Mouse (Mus musculus): ENCODE results near the gene Gm5114. TPM values are rescaled to one million over a fixed set of nuclear protein-coding genes. Genes with fewer than 3 reads are reported as not detected.
A peak's percentile ranks its signal among the peaks of the same experiment; 100 is the strongest.
"Not testable (repeated sequence)": the region's sequence is repeated elsewhere in the genome, so short reads cannot be mapped to it uniquely, and the experiment has no call there.

The Gm5114 gene
- polyA plus RNA-seq (2014; fragmentation: Nextera tagmentation; extraction: Ambion mirVana), result not detected in 2 replicates

DNA sequence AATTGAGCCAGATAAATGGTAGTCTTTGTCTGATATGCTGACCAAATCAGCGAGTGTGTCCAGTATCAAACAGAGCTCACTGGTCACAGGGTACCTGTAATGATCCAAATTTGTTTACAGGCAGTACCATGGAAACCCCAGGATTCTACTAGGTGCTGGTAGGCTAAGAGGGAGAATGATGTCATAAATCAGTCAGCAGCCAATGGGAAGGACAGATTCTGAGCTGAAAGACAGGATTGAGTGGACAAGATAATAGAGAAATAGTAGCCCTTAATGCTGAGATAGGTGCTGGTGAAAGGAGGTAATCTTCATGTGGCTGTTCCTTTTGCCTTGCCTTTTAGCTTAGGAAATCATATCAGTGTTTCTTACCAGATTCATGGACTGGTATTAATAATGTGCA lies at the start of gene Gm5114:
Gene Gm5114, minus strand, starts transcription at position 101 of the 400 bp plus-strand sequence.
- H3K9me3 ChIP-seq (ENCODE audit: control insufficient read depth, low read length); H3K4me2 ChIP-seq; ATAC-seq (ENCODE audit: low FRiP score); H3K27ac ChIP-seq (ENCODE audit: low read depth, low read length); H3K4me3 ChIP-seq (ENCODE audit: low read depth, low read length); H3K27me3 ChIP-seq (ENCODE audit: control insufficient read depth, insufficient read depth, low read length); H3K36me3 ChIP-seq (ENCODE audit: control insufficient read depth, insufficient read depth, low read length); H3K4me1 ChIP-seq (ENCODE audit: control insufficient read depth, insufficient read depth, low read length); DNase-seq (ENCODE audit: low spot score, missing footprints); H3K9ac ChIP-seq (ENCODE audit: low read length): not testable (repeated sequence)
- WGBS, result 58% methylated on average over 1 of the region's 1 CpGs

DNA sequence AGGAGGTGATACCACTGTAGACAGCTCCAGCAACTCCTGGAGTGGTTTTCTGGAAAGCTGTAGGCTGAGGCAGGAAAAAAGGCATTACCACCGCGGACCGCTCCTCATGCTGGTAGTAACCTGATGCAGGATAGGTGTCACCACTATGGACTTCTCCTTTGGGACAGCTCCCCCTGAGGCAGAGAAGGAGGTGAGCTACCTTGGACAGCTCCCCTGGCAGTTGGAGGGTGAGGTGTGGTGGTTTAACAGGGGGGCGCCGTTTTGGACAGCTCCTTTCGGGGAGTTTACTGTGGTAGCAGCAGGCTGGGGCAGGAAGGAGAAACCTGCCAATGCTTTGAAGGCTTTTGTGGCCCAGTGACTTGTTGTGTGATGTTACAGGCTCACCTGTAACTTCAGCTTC lies 42.8 kb upstream of the Gm5114 start:
- no peak for ATAC-seq (ENCODE audit: low FRiP score)
- H3K4me1 ChIP-seq (ENCODE audit: control insufficient read depth, insufficient read depth, low read length), result no peaks in the 10 kb centered on the region
- 39% methylated on average over 6 of the region's 6 CpGs for WGBS
- H3K36me3 ChIP-seq (ENCODE audit: control insufficient read depth, insufficient read depth, low read length), result no peaks in the 10 kb centered on the region
- H3K9ac ChIP-seq (ENCODE audit: low read length), result no peak overlapping the region
- no peak overlapping the region for H3K4me3 ChIP-seq (ENCODE audit: low read depth, low read length)
- H3K27ac ChIP-seq (ENCODE audit: low read depth, low read length), result no peak overlapping the region
- DNase-seq (ENCODE audit: low spot score, missing footprints), result no peak
- no peak overlapping the region for H3K4me2 ChIP-seq
- no peaks in the 10 kb centered on the region for H3K9me3 ChIP-seq (ENCODE audit: control insufficient read depth, low read length)
- H3K27me3 ChIP-seq (ENCODE audit: control insufficient read depth, insufficient read depth, low read length), result no peaks in the 10 kb centered on the region

DNA sequence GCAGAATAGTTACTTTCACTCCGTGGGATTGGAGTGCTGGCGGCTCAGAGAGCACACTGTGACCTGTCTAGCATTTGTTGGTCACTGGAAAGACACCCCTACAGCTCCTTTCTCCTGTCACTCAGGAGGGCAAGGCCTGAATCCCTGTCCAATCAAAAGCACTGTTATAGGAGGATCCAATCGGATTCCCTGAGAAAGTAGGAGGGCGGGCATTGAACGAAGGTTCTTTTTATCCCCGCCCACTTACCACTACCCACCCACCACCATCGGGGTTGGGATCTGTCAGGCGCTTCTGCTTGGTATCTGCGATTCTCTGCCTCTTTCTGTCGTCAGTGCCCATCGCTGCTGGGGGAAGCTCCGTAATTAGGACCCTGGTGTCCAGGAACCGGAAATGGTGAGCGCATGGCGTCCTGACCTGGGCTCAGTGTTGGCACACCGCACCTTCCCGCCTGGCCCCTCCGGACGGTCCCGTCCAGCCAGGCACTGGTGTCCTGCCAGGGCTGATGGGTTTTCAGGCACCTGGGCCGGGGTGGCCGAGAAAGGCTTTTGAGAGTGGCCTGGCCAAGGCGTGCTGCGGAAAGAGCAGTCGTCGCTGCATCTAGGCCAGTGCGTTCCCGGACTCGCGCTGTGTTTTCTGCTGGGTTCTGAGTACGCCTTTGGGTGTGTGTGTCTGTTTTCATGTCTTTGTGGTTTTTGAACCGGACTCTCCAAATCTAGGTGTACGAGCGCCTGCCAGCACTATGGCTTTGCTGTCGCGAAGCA lies 36.5 kb upstream of the Gm5114 start:
- no peaks in the 10 kb centered on the region for H3K9me3 ChIP-seq (ENCODE audit: control insufficient read depth, low read length)
- H3K27me3 ChIP-seq (ENCODE audit: control insufficient read depth, insufficient read depth, low read length), result no peaks in the 10 kb centered on the region
- 3% methylated on average over 36 of the region's 36 CpGs for WGBS
- peaks cover 3% of the 10 kb centered on the region for H3K4me1 ChIP-seq (ENCODE audit: control insufficient read depth, insufficient read depth, low read length)
- DNase-seq (ENCODE audit: low spot score, missing footprints) (peak; percentile 98), ATAC-seq (ENCODE audit: low FRiP score) (peak; percentile 100)
- H3K4me2 ChIP-seq, result peak overlapping the region; percentile 70
- peak overlapping the region; percentile 58 for H3K4me3 ChIP-seq (ENCODE audit: low read depth, low read length)
- peak overlapping the region; percentile 75 for H3K9ac ChIP-seq (ENCODE audit: low read length)
- no peaks in the 10 kb centered on the region for H3K36me3 ChIP-seq (ENCODE audit: control insufficient read depth, insufficient read depth, low read length)
- H3K27ac ChIP-seq (ENCODE audit: low read depth, low read length), result no peak overlapping the region

DNA sequence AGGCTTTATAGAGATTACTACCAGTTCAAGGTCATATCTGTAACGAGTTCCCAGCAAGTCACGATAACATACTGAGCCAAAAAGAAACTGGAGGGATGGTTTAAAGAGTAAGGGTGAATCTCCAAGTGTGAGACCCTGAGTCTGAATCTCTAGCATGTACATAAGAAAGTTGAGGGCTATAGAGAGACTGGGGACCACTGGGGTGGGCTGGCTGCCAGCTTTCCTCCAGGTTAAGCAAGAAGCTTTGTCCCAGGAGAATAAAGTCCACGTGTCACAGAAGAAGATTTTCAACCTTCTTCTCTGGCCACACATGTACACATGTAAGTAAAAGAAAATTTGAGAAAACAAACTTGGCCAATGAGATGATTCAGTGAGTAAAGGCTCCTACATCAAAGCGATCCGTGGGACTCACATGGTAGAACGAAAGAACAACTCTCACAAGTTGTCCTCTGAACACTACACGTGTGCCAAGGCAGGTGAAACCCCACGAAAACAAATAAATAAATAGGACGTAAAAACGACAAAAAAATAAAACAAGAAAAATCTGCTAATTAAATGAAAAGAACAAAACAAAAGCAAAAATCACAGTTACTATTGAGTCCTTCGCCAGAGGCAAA lies 35.8 kb upstream of the Gm5114 start:
- no peak overlapping the region for H3K9ac ChIP-seq (ENCODE audit: low read length)
- H3K4me1 ChIP-seq (ENCODE audit: control insufficient read depth, insufficient read depth, low read length), result peaks cover 3% of the 10 kb centered on the region
- peak overlapping the region; percentile 27 for H3K4me2 ChIP-seq
- peak overlapping the region; percentile 58 for H3K4me3 ChIP-seq (ENCODE audit: low read depth, low read length)
- H3K27me3 ChIP-seq (ENCODE audit: control insufficient read depth, insufficient read depth, low read length), result no peaks in the 10 kb centered on the region
- no peak for DNase-seq (ENCODE audit: low spot score, missing footprints)
- WGBS, result 63% methylated on average over 11 of the region's 11 CpGs
- no peaks in the 10 kb centered on the region for H3K9me3 ChIP-seq (ENCODE audit: control insufficient read depth, low read length)
- H3K36me3 ChIP-seq (ENCODE audit: control insufficient read depth, insufficient read depth, low read length), result no peaks in the 10 kb centered on the region
- H3K27ac ChIP-seq (ENCODE audit: low read depth, low read length), result no peak overlapping the region
- ATAC-seq (ENCODE audit: low FRiP score), result peak; percentile 23

DNA sequence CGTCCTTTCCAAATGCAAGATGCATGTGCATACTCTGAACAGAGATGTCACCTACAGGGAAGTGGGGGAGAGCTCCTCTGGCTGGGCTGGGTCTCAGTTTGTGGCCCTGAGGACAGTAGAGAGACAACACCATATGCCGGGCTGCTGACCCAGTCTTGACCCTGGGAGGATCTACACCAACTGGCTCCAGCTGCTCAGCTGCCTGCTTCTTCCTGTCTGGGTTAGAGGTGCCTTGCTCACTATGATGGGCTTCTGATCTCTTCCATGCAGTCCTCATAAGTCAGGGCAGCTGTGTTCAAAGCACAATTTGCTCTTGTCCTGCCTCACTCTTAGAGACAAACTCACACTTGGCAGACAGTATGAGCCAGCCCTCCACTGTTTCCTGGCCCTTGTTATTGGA lies 28.3 kb upstream of the Gm5114 start:
- Histone ChIP-seq H3K9me3 (ENCODE audit: control insufficient read depth, low read length) (no peaks in the 10 kb centered on the region), H3K4me1 (ENCODE audit: control insufficient read depth, insufficient read depth, low read length) (no peaks in the 10 kb centered on the region), H3K27ac (ENCODE audit: low read depth, low read length) (no peak overlapping the region), H3K27me3 (ENCODE audit: control insufficient read depth, insufficient read depth, low read length) (no peaks in the 10 kb centered on the region), H3K4me3 (ENCODE audit: low read depth, low read length) (no peak overlapping the region), H3K9ac (ENCODE audit: low read length) (no peak overlapping the region), H3K36me3 (ENCODE audit: control insufficient read depth, insufficient read depth, low read length) (no peaks in the 10 kb centered on the region), H3K4me2 (no peak overlapping the region)
- WGBS, result 47% methylated on average over 2 of the region's 2 CpGs
- DNase-seq (ENCODE audit: low spot score, missing footprints) (no peak), ATAC-seq (ENCODE audit: low FRiP score) (no peak)

DNA sequence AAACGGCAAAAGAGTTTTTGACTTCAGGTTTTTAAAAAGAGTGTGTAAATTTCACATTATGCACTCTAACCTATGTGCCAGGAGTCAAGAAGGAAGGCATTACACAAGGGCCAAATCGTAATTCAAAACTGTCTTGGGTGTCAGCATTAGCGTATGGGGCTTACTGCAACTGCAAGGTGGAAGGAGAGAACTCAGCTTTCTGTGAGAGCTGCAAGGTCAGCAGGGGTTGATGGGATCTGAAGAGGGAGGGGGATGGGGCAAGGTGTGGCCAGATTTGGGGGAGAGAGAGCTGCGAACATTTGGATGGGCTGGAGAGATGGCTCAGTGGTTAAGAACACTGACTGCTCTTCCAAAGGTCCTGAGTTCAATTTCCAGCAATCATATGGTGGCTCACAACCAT lies 27.4 kb upstream of the Gm5114 start:
- Histone ChIP-seq H3K9me3 (ENCODE audit: control insufficient read depth, low read length) (no peaks in the 10 kb centered on the region), H3K4me1 (ENCODE audit: control insufficient read depth, insufficient read depth, low read length) (no peaks in the 10 kb centered on the region), H3K36me3 (ENCODE audit: control insufficient read depth, insufficient read depth, low read length) (no peaks in the 10 kb centered on the region), H3K27me3 (ENCODE audit: control insufficient read depth, insufficient read depth, low read length) (no peaks in the 10 kb centered on the region), H3K4me3 (ENCODE audit: low read depth, low read length) (no peak overlapping the region), H3K9ac (ENCODE audit: low read length) (no peak overlapping the region), H3K27ac (ENCODE audit: low read depth, low read length) (no peak overlapping the region), H3K4me2 (no peak overlapping the region)
- no peak for ATAC-seq (ENCODE audit: low FRiP score)
- WGBS, result 86% methylated on average over 4 of the region's 4 CpGs
- no peak for DNase-seq (ENCODE audit: low spot score, missing footprints)

Small RNAs within 50 kb of the gene (microRNA-seq; reads per million reads assigned to microRNA genes)
- not detected for gene Gm27437

Other genes starting within 250 kb of the Gm5114 start
- gene Zfp619, start 104.6 kb upstream of the Gm5114 start, polyA plus RNA-seq (2014; fragmentation: Nextera tagmentation; extraction: Ambion mirVana), result 4.4 and 4.9 TPM in 2 replicates

Data from midbrain, embryonic 11.5 days (tissue).